Mouse (Mus musculus) hindbrain, embryonic 11.5 days (tissue): ENCODE results near the gene 1700022I11Rik. TPM values are rescaled to one million over a fixed set of nuclear protein-coding genes. Genes with fewer than 3 reads are reported as not detected.
A peak's percentile ranks its signal among the peaks of the same experiment; 100 is the strongest.

Experiments used
- ATAC-seq: fragments of 200-750 bp; cut with Nextera tagmentation; 2 replicates; pipeline ENCODE4 v1.8.0; 2017; ENCODE audit warnings: mild to moderate bottlenecking, moderate TSS enrichment, moderate library complexity; ENCODE audit not compliant: low FRiP score
- DNase-seq: peaks from one replicate; pipeline ENCODE4 v3.0.0-alpha.2; 2015; ENCODE audit warnings: low spot score
- H3K27ac ChIP-seq: fragments of 300-500 bp; sonication (generic); 2 replicates; pipeline ENCODE4 v1.5.1; 2014; ENCODE audit warnings: mild to moderate bottlenecking, low read depth, low read length
- H3K27me3 ChIP-seq: fragments of 300-500 bp; sonication (generic); 2 replicates; pipeline ENCODE4 v1.6.1; 2014; ENCODE audit warnings: mild to moderate bottlenecking, low read length, moderate library complexity, mixed read lengths; ENCODE audit not compliant: control insufficient read depth, insufficient read depth
- H3K36me3 ChIP-seq: fragments of 300-500 bp; sonication (generic); 2 replicates; pipeline ENCODE4 v1.6.1; 2014; ENCODE audit warnings: mild to moderate bottlenecking, low read length, moderate library complexity, mixed read lengths; ENCODE audit not compliant: control insufficient read depth, insufficient read depth
- H3K4me1 ChIP-seq: fragments of 300-500 bp; sonication (generic); replicated peaks from 2 replicates; pipeline ENCODE4 v1.6.1; 2014; ENCODE audit warnings: low read length, mixed read lengths; ENCODE audit not compliant: control insufficient read depth, insufficient read depth
- H3K4me2 ChIP-seq: fragments of 300-500 bp; sonication (generic); replicated peaks from 2 replicates; pipeline ENCODE4 v1.6.1; 2014; ENCODE audit warnings: mild to moderate bottlenecking, low read depth, low read length
- H3K4me3 ChIP-seq: fragments of 300-500 bp; sonication (generic); 2 replicates; pipeline ENCODE4 v1.5.1; 2014; ENCODE audit warnings: low read depth, low read length
- H3K9ac ChIP-seq: fragments of 300-500 bp; sonication (generic); 2 replicates; pipeline ENCODE4 v1.6.1; 2014; ENCODE audit warnings: low read depth, low read length
- H3K9me3 ChIP-seq: fragments of 300-500 bp; sonication (generic); 2 replicates; pipeline ENCODE4 v1.6.1; 2016; ENCODE audit warnings: low read length; ENCODE audit not compliant: control insufficient read depth
- WGBS: fragments of 180-500 bp; shearing (Covaris S2); extraction: QIAGEN DNeasy Blood & Tissue Kit; methylation state at CpG from one replicate; pipeline ENCODE4 v1.1.7; 2014; 5-methylcytosine and 5-hydroxymethylcytosine counted together
- polyA plus RNA-seq: library from polyadenylated mRNA; unstranded; fragments of >200 nt; fragmentation: Nextera tagmentation; extraction: Ambion mirVana; gene quantifications from 2 replicates; pipeline ENCODE4 v1.2.1, GENCODE M21; 2014

1700022I11Rik gene
- polyA plus RNA-seq, 1 experiment from 2014 or later, result 0.40 TPM

GRCm38 (mm10) chr4:42949051-42949675 is 20.2 kb upstream of the 1700022I11Rik start:
- 17% methylated on average over 14 of the region's 14 CpGs for WGBS
- H3K4me2 ChIP-seq, result peak overlapping the region; percentile 29
- H3K27ac ChIP-seq, result peak overlapping the region; percentile 12; the same call in 1 of the 2 replicates
- no peak for DNase-seq
- H3K4me3 ChIP-seq, result peak overlapping the region; percentile 2; the same call in 1 of the 2 replicates
- ATAC-seq, result no peak
- peaks cover 25% of the 10 kb centered on the region for H3K4me1 ChIP-seq
- H3K9ac ChIP-seq, result no peak overlapping the region
- no peaks in the 10 kb centered on the region for H3K36me3 ChIP-seq
- no peaks in the 10 kb centered on the region for H3K27me3 ChIP-seq
- H3K9me3 ChIP-seq, result no peaks in the 10 kb centered on the region

GRCm38 (mm10) chr4:42949676-42950051 is 19.7 kb upstream of the 1700022I11Rik start, which contains the start of gene Dnajb5:
Gene Dnajb5 (plus strand): TSS chr4:42949814.
- peaks cover 28% of the 10 kb centered on the region for H3K4me1 ChIP-seq
- peak; percentile 93 for ATAC-seq
- WGBS, result 1% methylated on average over 35 of the region's 39 CpGs

GRCm38 (mm10) chr4:42950065-42950558 is 19.3 kb upstream of the 1700022I11Rik start:
- peak overlapping the region; percentile 81 for H3K4me3 ChIP-seq
- H3K9me3 ChIP-seq, result no peaks in the 10 kb centered on the region
- 2% methylated on average over 11 of the region's 27 CpGs for WGBS
- H3K27me3 ChIP-seq, result no peaks in the 10 kb centered on the region
- DNase-seq (peak; percentile 92), ATAC-seq (peak; percentile 74)
- peak overlapping the region; percentile 95 for H3K27ac ChIP-seq
- peak overlapping the region; percentile 79 for H3K4me2 ChIP-seq
- peak overlapping the region; percentile 92 for H3K9ac ChIP-seq
- H3K36me3 ChIP-seq, result no peaks in the 10 kb centered on the region
- H3K4me1 ChIP-seq, result peaks cover 30% of the 10 kb centered on the region

More at GRCm38 (mm10) chr4:42949676-42950051, 19.7 kb upstream of the 1700022I11Rik start, which contains the start of gene Dnajb5:
- Histone ChIP-seq H3K4me3 (peak within 1 kb of the TSS; percentile 81), H3K4me2 (peak within 1 kb of the TSS; percentile 79), H3K36me3 (no peaks in the 10 kb centered on the region), H3K9ac (peak within 1 kb of the TSS; percentile 92), H3K27ac (peak within 1 kb of the TSS; percentile 95), H3K27me3 (no peaks in the 10 kb centered on the region), H3K9me3 (no peaks in the 10 kb centered on the region)
- peak; percentile 96 for DNase-seq

- H3K9ac ChIP-seq, result peak overlapping the region; percentile 32; the same call in 1 of the 2 replicates
- 64% methylated on average over 11 of the region's 11 CpGs for WGBS
- H3K27me3 ChIP-seq, result no peaks in the 10 kb centered on the region
- H3K36me3 ChIP-seq, result no peaks in the 10 kb centered on the region
- DNase-seq, result no peak
- ATAC-seq, result no peak
- H3K4me3 ChIP-seq, result peak overlapping the region; percentile 81
- peak overlapping the region; percentile 79 for H3K4me2 ChIP-seq
- H3K9me3 ChIP-seq, result no peaks in the 10 kb centered on the region
- peaks cover 25% of the 10 kb centered on the region for H3K4me1 ChIP-seq
- H3K27ac ChIP-seq, result no peak overlapping the region
Measured at GRCm38 (mm10) chr4:42951206-42952195, 17.9 kb upstream of the 1700022I11Rik start.

- Histone ChIP-seq H3K4me2 (no peak overlapping the region), H3K27me3 (no peaks in the 10 kb centered on the region), H3K27ac (0 out of 2 replicates have a peak overlapping the region, but pooled peaks have one; percentile 21), H3K9ac (no peak overlapping the region; the same call in 1 of the 2 replicates), H3K4me1 (peaks cover 18% of the 10 kb centered on the region), H3K4me3 (no peak overlapping the region), H3K36me3 (peaks cover 5% of the 10 kb centered on the region; the same call in 1 of the 2 replicates), H3K9me3 (no peaks in the 10 kb centered on the region)
- 84% methylated on average over 7 of the region's 7 CpGs for WGBS
- DNase-seq, result no peak
- ATAC-seq, result no peak
Measured at GRCm38 (mm10) chr4:42952563-42952962, 16.8 kb upstream of the 1700022I11Rik start.

- Histone ChIP-seq H3K4me3 (no peak overlapping the region), H3K27ac (peak overlapping the region; percentile 80), H3K36me3 (peaks cover 5% of the 10 kb centered on the region; the same call in 1 of the 2 replicates), H3K27me3 (no peaks in the 10 kb centered on the region), H3K4me2 (peak overlapping the region; percentile 26; the same call in 1 of the 2 replicates), H3K4me1 (peaks cover 18% of the 10 kb centered on the region), H3K9me3 (no peaks in the 10 kb centered on the region), H3K9ac (peak overlapping the region; percentile 16)
- peak; percentile 51 for DNase-seq
- WGBS, result 21% methylated on average over 9 of the region's 10 CpGs
- no peak for ATAC-seq
Measured at GRCm38 (mm10) chr4:42953435-42954094, 15.8 kb upstream of the 1700022I11Rik start.

GRCm38 (mm10) chr4:42954297-42954696 is 15.1 kb upstream of the 1700022I11Rik start:
- 3% methylated on average over 10 of the region's 10 CpGs for WGBS
- Histone ChIP-seq H3K27ac (peak overlapping the region; percentile 80), H3K9ac (no peak overlapping the region), H3K4me3 (no peak overlapping the region), H3K9me3 (no peaks in the 10 kb centered on the region), H3K27me3 (no peaks in the 10 kb centered on the region), H3K36me3 (peaks cover 5% of the 10 kb centered on the region; the same call in 1 of the 2 replicates), H3K4me1 (peaks cover 15% of the 10 kb centered on the region), H3K4me2 (no peak overlapping the region)
- no peak for ATAC-seq
- DNase-seq, result peak; percentile 90

GRCm38 (mm10) chr4:42955200-42955599 is 14.2 kb upstream of the 1700022I11Rik start:
- Histone ChIP-seq H3K4me1 (peaks cover 15% of the 10 kb centered on the region), H3K4me2 (no peak overlapping the region), H3K27me3 (no peaks in the 10 kb centered on the region), H3K36me3 (peaks cover 5% of the 10 kb centered on the region; the same call in 1 of the 2 replicates), H3K27ac (no peak overlapping the region), H3K4me3 (no peak overlapping the region), H3K9ac (no peak overlapping the region), H3K9me3 (no peaks in the 10 kb centered on the region)
- DNase-seq (no peak), ATAC-seq (no peak)
- 95% methylated on average over 3 of the region's 3 CpGs for WGBS
